25 mouse cellular contexts compared by ENCODE assay signal in genomic region chr6:40778458-40778857, GRCm38 (mm10).
"Had no signal": no experiment of that assay in that cellular context is flagged by ENCODE, and none has a peak within 500 bp of the region (broad histone marks: within the 10 kb centered on the region; RNA-seq: fewer than 3 reads in every experiment).

No protein-coding gene starts in this region.

- H3K4me2 ChIP-seq: heart, embryonic 12.5 days; hindbrain, embryonic 12.5 days; hindbrain, embryonic 14.5 days; limb, embryonic 12.5 days; liver, embryonic 11.5 days; liver, embryonic 13.5 days; liver, embryonic 15.5 days had no signal

- H3K27me3 ChIP-seq: heart, embryonic 12.5 days; hindbrain, embryonic 12.5 days; limb, embryonic 12.5 days; liver, embryonic 13.5 days; liver, embryonic 15.5 days had no signal

- H3K9ac ChIP-seq: heart, embryonic 12.5 days; hindbrain, embryonic 12.5 days; hindbrain, embryonic 14.5 days; limb, embryonic 12.5 days; liver, embryonic 13.5 days; liver, embryonic 15.5 days had no signal

- H3K9me3 ChIP-seq: heart, embryonic 10.5 days; heart, embryonic 12.5 days; hindbrain, embryonic 10.5 days; hindbrain, embryonic 12.5 days; limb, embryonic 10.5 days; limb, embryonic 12.5 days; liver, embryonic 13.5 days; liver, embryonic 15.5 days had no signal

- H3K27ac ChIP-seq: gastrocnemius, adult 2 months; heart, embryonic 10.5 days; hindbrain, embryonic 10.5 days; hindbrain, embryonic 12.5 days; hindbrain, embryonic 14.5 days; hindbrain, postnatal 0 days; left cerebral cortex, adult 2 months; limb, embryonic 10.5 days; limb, embryonic 12.5 days; liver, embryonic 13.5 days; liver, embryonic 15.5 days had no signal

- H3K36me3 ChIP-seq: heart, embryonic 10.5 days; heart, embryonic 12.5 days; hindbrain, embryonic 10.5 days; hindbrain, embryonic 12.5 days; limb, embryonic 10.5 days; limb, embryonic 12.5 days; liver, embryonic 13.5 days; liver, embryonic 15.5 days had no signal

- DNase-seq: gastrocnemius, adult 2 months; gastrocnemius, postnatal 10 days; gastrocnemius, postnatal 25 days; heart, adult 18-20 months; heart, postnatal 10 days; heart, postnatal 4 days; kidney, adult 11 months; kidney, adult 2 months; kidney, postnatal 10 days; kidney, postnatal 25 days; kidney, postnatal 4 days; layer of hippocampus, adult 9-11 months; liver; liver, embryonic 13.5 days had no signal

- H3K4me3 ChIP-seq: gastrocnemius, adult 2 months; heart, embryonic 10.5 days; heart, embryonic 12.5 days; hindbrain, embryonic 10.5 days; hindbrain, embryonic 12.5 days; left cerebral cortex, adult 2 months; limb, embryonic 10.5 days; limb, embryonic 12.5 days; liver, embryonic 13.5 days; liver, embryonic 15.5 days had no signal

- ATAC-seq: hindbrain, postnatal 0 days had no signal

- H3K4me1 ChIP-seq: heart, embryonic 10.5 days; heart, embryonic 12.5 days; hindbrain, embryonic 10.5 days; hindbrain, embryonic 12.5 days; limb, embryonic 10.5 days; limb, embryonic 12.5 days; liver, embryonic 13.5 days; liver, embryonic 15.5 days had no signal
